Mouse (Mus musculus) liver, embryonic 14.5 days (tissue): ENCODE measurements around the gene Gga1. TPM values are rescaled to one million over a fixed set of nuclear protein-coding genes. Genes with fewer than 3 reads are reported as not detected.

Source experiments
- ATAC-seq: fragments of 200-750 bp; cut with Nextera tagmentation; 2 replicates; pipeline ENCODE4 v1.8.0; 2017; ENCODE audit warnings: moderate number of reproducible peaks, mild to moderate bottlenecking, moderate library complexity; ENCODE audit not compliant: insufficient read depth
- DNase-seq, 3 experiments: peaks; one replicate each; pipeline ENCODE4 v3.0.0-alpha.2; 2012 to 2013; ENCODE audit warnings: low read depth in 3 of 3, low spot score in 3 of 3
- H3K27ac ChIP-seq: fragments of 300-500 bp; sonication (generic); 2 replicates; pipeline ENCODE4 v1.5.1; 2014; ENCODE audit warnings: moderate library complexity, mild to moderate bottlenecking, control low read depth, inconsistent platforms
- H3K27me3 ChIP-seq: fragments of 300-500 bp; sonication (generic); 2 replicates; pipeline ENCODE4 v1.6.1; 2014; ENCODE audit warnings: mild to moderate bottlenecking, low read length, moderate library complexity; ENCODE audit not compliant: control insufficient read depth, insufficient read depth
- H3K36me3 ChIP-seq: fragments of 300-500 bp; sonication (generic); replicated peaks from 2 replicates; pipeline ENCODE4 v1.6.1; 2014; ENCODE audit warnings: low read depth; ENCODE audit not compliant: control insufficient read depth, insufficient read depth
- H3K4me1 ChIP-seq, 2 experiments: fragments of 200-500 bp in 1 of 2; fragments of 300-500 bp in 1 of 2; sonication (generic) in 1 of 2; replicated peaks; 2 replicates each; pipeline ENCODE4 v1.6.1; 2012 to 2014; ENCODE audit warnings: antibody characterized with exemption in 1 of 2, inconsistent platforms in 1 of 2, low read length in 1 of 2; ENCODE audit not compliant: control insufficient read depth in 2 of 2, insufficient read depth in 2 of 2
- H3K4me2 ChIP-seq: fragments of 300-500 bp; sonication (generic); 2 replicates; pipeline ENCODE4 v1.6.1; 2014; ENCODE audit warnings: low read depth, mild to moderate bottlenecking, control low read depth, moderate library complexity
- H3K4me3 ChIP-seq, 2 experiments: fragments of 200-500 bp in 1 of 2; fragments of 300-500 bp in 1 of 2; sonication (generic) in 1 of 2; 2 replicates each; pipeline ENCODE4 v1.5.1; 2012 to 2014; ENCODE audit warnings: low read depth in 2 of 2, low read length in 2 of 2, mild to moderate bottlenecking in 2 of 2, control low read depth in 1 of 2, inconsistent platforms in 1 of 2, moderate library complexity in 1 of 2; ENCODE audit not compliant: insufficient read depth in 1 of 2
- H3K9ac ChIP-seq: fragments of 300-500 bp; sonication (generic); replicated peaks from 2 replicates; pipeline ENCODE4 v1.6.1; 2014; ENCODE audit warnings: mild to moderate bottlenecking, control low read depth, moderate library complexity
- H3K9me3 ChIP-seq: fragments of 300-500 bp; sonication (generic); 2 replicates; pipeline ENCODE4 v1.6.1; 2016; ENCODE audit warnings: low read length, mixed read lengths; ENCODE audit not compliant: control insufficient read depth
- CTCF ChIP-seq: IDR thresholded peaks from 2 replicates; pipeline ENCODE4 v1.5.1; 2016; ENCODE audit warnings: antibody characterized with exemption, low read depth, control low read depth
- EP300 ChIP-seq: IDR thresholded peaks from 2 replicates; pipeline ENCODE4 v1.6.1; 2016; ENCODE audit warnings: antibody characterized with exemption, low read depth
- WGBS: fragments of 180-500 bp; shearing (Covaris S2); extraction: QIAGEN DNeasy Blood & Tissue Kit; methylation state at CpG from one replicate; pipeline ENCODE4 v1.1.7; 2014; ENCODE audit not compliant: insufficient replicate concordance; 5-methylcytosine and 5-hydroxymethylcytosine counted together
- polyA plus RNA-seq, 2 experiments: library from polyadenylated mRNA; depleted of rRNA in 1 of 2; stranded (reverse) in 1 of 2; unstranded in 1 of 2; fragments of >200 nt; fragmentation: Nextera tagmentation in 1 of 2; extraction: Ambion mirVana in 1 of 2; gene quantifications; 2 replicates each; pipeline versions ENCODE4 v1.2.1 to v1.2.3; 2012 to 2014

Gga1 gene
- polyA plus RNA-seq, 2 experiments, result 13.6 to 16.6 TPM

DNA sequence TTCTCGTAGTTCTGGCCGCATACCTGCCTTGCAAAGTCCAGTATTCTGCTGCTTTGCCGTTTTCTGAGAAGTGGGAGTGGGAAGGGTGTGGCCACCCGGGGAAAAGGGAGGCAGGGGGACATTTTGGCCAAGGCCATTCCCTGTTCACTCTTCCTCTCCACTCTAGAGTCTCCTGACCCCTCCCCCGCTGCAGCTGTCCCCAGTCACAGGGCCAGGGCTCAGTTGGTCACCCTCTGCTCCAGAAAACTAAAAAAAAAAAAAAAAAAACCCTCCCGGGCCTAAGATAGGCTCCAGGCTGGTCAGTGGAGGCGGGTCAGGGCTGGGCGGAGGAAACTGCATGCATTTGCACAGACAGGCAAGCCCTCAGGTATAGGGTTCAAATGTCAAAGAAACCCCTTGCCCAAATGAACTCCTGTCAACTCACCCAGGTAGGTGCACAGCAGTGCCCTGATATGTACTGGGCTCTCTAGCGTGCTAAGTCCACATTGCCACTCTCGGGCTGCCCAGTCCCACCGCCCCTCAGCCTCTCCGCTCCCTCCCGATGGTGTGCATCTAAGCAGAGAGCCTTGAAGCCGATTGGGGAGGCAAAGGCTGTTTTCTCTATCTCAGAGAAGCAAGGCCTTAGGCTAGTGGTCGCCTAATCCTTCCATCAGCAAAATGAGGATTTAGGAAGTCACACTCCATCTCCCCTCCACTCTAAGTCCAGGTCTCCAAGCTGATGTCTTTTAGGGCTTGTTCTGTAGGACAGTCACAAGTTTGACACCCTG lies 50.2 kb downstream of the Gga1 start:
- ATAC-seq, result no peak
- Histone ChIP-seq H3K4me1 (peaks cover 58 to 60% of the 10 kb centered on the region in 2 experiments), H3K9ac (peak overlapping the region; percentile 49), H3K27me3 (no peaks in the 10 kb centered on the region), H3K9me3 (no peaks in the 10 kb centered on the region), H3K27ac (peak overlapping the region; percentile 10), H3K36me3 (no peaks in the 10 kb centered on the region; the same call in 1 of the 2 replicates), H3K4me2 (peak overlapping the region; percentile 75), H3K4me3 (peak overlapping the region; percentile 66 to 77)
- no peak for DNase-seq
- 6% methylated on average over 15 of the region's 15 CpGs for WGBS
- no peak for TF ChIP-seq EP300
- TF ChIP-seq CTCF, result no peak

DNA sequence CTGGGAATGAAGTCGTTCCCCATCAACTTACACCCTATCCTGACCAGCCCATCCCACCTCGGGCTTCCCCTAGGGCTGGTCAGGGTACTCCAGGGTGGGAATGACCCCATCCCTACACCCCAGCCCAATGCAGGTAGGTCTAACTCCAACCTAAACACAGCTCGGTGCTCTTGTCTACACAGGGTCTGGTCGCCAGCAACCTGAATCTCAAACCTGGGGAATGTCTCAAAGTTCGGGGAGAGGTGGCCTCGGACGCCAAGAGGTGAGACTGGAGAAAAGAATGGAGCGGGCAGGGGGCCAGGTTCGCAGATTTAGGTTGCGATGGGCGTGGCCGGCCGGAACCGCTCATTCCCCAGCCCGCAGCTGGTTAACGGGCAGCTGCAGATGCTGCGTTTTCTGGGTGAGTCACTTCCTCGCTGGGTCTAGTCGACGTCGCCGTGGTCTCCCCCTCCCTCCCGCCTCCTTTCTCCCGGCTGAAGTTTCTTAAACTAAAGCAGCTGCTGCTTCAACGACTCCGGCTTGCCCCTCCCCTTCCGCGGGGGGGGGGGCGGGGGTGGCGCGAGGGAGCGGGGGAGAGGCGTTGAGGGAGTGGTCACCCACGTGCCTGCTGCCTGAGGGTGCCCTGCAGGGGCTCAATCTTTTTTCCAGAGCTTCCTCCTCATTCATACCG lies 50.9 kb downstream of the Gga1 start:
- H3K9me3 ChIP-seq, result no peaks in the 10 kb centered on the region
- DNase-seq (peak in 1 of 3 experiments; percentile 66), ATAC-seq (peak; percentile 17; the same call in 1 of the 2 replicates)
- H3K36me3 ChIP-seq, result no peaks in the 10 kb centered on the region; the same call in 1 of the 2 replicates
- peaks cover 51 to 52% of the 10 kb centered on the region in 2 experiments for H3K4me1 ChIP-seq
- peak overlapping the region; percentile 66 to 77 for H3K4me3 ChIP-seq
- peak overlapping the region; percentile 75 for H3K4me2 ChIP-seq
- WGBS, result under 1% methylated on average over 29 of the region's 35 CpGs
- H3K9ac ChIP-seq, result peak overlapping the region; percentile 49
- TF ChIP-seq CTCF (0 out of 2 replicates have a peak, but pooled peaks have one; percentile 3), EP300 (no peak)
- peak overlapping the region; percentile 10 for H3K27ac ChIP-seq
- H3K27me3 ChIP-seq, result no peaks in the 10 kb centered on the region

DNA sequence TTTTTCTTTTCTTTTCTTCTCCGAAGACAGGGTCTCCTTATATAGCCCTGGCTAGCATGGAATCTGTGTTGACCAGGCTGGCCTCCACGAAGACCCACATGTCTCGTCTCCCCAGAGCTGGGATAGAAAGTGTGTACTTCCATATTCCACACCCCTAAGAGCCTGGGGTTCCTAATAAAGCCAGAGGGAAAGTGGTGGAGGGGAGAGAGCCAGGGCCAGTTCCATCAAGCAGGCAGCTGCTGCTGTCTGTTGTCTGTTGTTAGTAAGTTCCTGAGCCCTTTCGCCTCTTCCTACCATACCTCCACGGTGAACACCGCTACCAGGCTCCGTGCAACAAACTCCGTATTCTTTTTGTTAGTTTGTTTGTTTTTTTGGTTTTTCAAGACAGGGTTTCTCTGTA lies 51.5 kb downstream of the Gga1 start:
- no peaks in the 10 kb centered on the region; the same call in 1 of the 2 replicates for H3K36me3 ChIP-seq
- no peak for ATAC-seq
- peak overlapping the region; percentile 64 for H3K27ac ChIP-seq
- H3K9me3 ChIP-seq, result no peaks in the 10 kb centered on the region
- no peak for DNase-seq
- H3K4me1 ChIP-seq, result peaks cover 46 to 48% of the 10 kb centered on the region in 2 experiments
- peak overlapping the region; percentile 75 for H3K4me2 ChIP-seq
- no peaks in the 10 kb centered on the region for H3K27me3 ChIP-seq
- H3K4me3 ChIP-seq, result no peak overlapping the region; a peak in 1 of 4 replicates
- TF ChIP-seq CTCF, result no peak
- no peak for TF ChIP-seq EP300
- WGBS, result 45% methylated on average over 8 of the region's 8 CpGs
- H3K9ac ChIP-seq, result peak overlapping the region; percentile 49

DNA sequence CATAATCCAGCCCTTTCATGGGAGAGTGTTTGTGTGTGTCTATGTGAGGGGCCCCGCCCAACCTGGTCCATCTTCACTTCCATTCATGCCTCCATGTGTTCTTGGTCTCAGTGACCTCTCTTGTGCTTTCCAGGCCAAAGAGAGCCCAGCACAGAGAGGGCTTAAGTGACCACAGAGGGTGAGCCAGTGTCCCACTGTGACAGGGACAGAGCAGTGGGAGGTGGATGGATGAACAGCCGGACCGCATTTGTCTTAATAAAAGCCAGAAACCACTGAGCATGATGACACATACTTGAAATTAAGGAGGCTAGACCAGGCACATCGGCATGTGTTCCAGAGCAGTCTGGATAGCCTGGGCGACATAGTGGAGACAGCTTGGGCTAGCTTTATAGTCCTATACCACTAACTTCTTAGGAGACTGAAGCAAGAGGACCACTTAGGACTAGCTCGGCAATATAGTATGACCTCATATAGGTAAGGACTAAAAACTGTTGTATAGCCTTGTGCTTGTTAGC lies 53.3 kb downstream of the Gga1 start:
- DNase-seq (no peak), ATAC-seq (no peak)
- H3K4me1 ChIP-seq, result peaks cover 33 to 35% of the 10 kb centered on the region in 2 experiments
- no peaks in the 10 kb centered on the region; the same call in 1 of the 2 replicates for H3K36me3 ChIP-seq
- H3K4me2 ChIP-seq, result no peak overlapping the region
- no peak overlapping the region; the same call in 1 of the 2 replicates for H3K27ac ChIP-seq
- H3K9ac ChIP-seq, result no peak overlapping the region
- no peaks in the 10 kb centered on the region for H3K9me3 ChIP-seq
- WGBS, result 80% methylated on average over 6 of the region's 6 CpGs
- TF ChIP-seq EP300 (no peak), CTCF (no peak)
- no peak overlapping the region for H3K4me3 ChIP-seq
- no peaks in the 10 kb centered on the region for H3K27me3 ChIP-seq
